Mouse (Mus musculus) lung, postnatal 0 days (tissue): ENCODE measurements around the gene Nmur1. TPM values are rescaled to one million over a fixed set of nuclear protein-coding genes. Genes with fewer than 3 reads are reported as not detected.
A peak's percentile ranks its signal among the peaks of the same experiment; 100 is the strongest.

Experiments
- ATAC-seq: fragments of 200-750 bp; cut with Nextera tagmentation; 2 replicates; pipeline ENCODE4 v1.8.0; 2017; ENCODE audit warnings: moderate library complexity
- DNase-seq: peaks from one replicate; pipeline ENCODE4 v3.0.0-alpha.2; 2016; ENCODE audit warnings: low spot score
- H3K27ac ChIP-seq: fragments of 300-500 bp; sonication (generic); 2 replicates; pipeline ENCODE4 v1.5.1; 2014; ENCODE audit warnings: antibody characterized with exemption, mild to moderate bottlenecking, low read length, mixed read lengths
- H3K27me3 ChIP-seq: fragments of 300-500 bp; sonication (generic); replicated peaks from 2 replicates; pipeline ENCODE4 v1.6.1; 2014; ENCODE audit warnings: low read length, mixed read lengths; ENCODE audit not compliant: insufficient read depth
- H3K36me3 ChIP-seq: fragments of 300-500 bp; sonication (generic); 2 replicates; pipeline ENCODE4 v1.6.1; 2014; ENCODE audit warnings: low read length, mixed read lengths; ENCODE audit not compliant: insufficient read depth
- H3K4me1 ChIP-seq: fragments of 300-500 bp; sonication (generic); 2 replicates; pipeline ENCODE4 v1.6.1; 2014; ENCODE audit warnings: antibody characterized with exemption, low read depth, low read length, mixed read lengths; ENCODE audit not compliant: insufficient read depth
- H3K4me2 ChIP-seq: fragments of 300-500 bp; sonication (generic); replicated peaks from 2 replicates; pipeline ENCODE4 v1.6.1; 2014; ENCODE audit warnings: low read depth, mild to moderate bottlenecking, low read length, moderate library complexity, mixed read lengths
- H3K4me3 ChIP-seq: fragments of 300-500 bp; sonication (generic); 2 replicates; pipeline ENCODE4 v1.5.1; 2014; ENCODE audit warnings: low read depth, low read length
- H3K9ac ChIP-seq: fragments of 300-500 bp; sonication (generic); replicated peaks from 2 replicates; pipeline ENCODE4 v1.6.1; 2014; ENCODE audit warnings: low read depth, mild to moderate bottlenecking
- H3K9me3 ChIP-seq: fragments of 300-500 bp; sonication (generic); 2 replicates; pipeline ENCODE4 v1.6.1; 2016; ENCODE audit warnings: low read length, mixed read lengths
- CTCF ChIP-seq: IDR thresholded peaks from 2 replicates; pipeline ENCODE4 v1.5.1; 2016; ENCODE audit warnings: antibody characterized with exemption, mild to moderate bottlenecking
- EP300 ChIP-seq: IDR thresholded peaks from 2 replicates; pipeline ENCODE4 v1.6.1; 2016; ENCODE audit warnings: antibody characterized with exemption, mild to moderate bottlenecking, control low read depth
- WGBS: fragments of 180-500 bp; shearing (Covaris S2); extraction: QIAGEN DNeasy Blood & Tissue Kit; methylation state at CpG from one replicate; pipeline ENCODE4 v1.1.7; 2014; 5-methylcytosine and 5-hydroxymethylcytosine counted together
- polyA plus RNA-seq: library from polyadenylated mRNA; unstranded; fragments of >200 nt; fragmentation: Nextera tagmentation; extraction: Ambion mirVana; gene quantifications from 2 replicates; pipeline ENCODE4 v1.2.1, GENCODE M21; 2015

Nmur1 gene
- polyA plus RNA-seq, 1 experiment from 2014 or later: 2.1 TPM

DNA sequence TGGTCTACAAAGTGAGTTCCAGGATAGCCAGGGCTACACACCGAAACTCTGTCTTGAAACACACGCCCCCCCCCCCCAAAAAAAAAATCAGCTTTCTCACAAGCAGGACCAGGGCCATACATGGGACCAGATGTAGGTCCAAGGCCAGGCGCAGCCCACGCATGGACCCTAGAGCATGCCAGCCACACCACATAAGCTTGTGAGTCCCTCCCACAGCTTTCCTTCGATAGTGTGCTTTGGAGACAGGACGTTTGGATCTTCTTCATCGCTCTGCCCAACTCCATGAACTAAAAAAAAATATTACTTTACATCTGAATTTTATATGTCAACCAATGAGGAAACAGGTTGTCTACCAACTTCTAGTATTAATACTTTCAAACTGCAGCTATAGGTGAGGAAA, 7.3 kb upstream of the Nmur1 start:
- no peaks in the 10 kb centered on the region for H3K36me3 ChIP-seq
- WGBS: 81% methylated on average over 7 of the region's 7 CpGs
- no peaks in the 10 kb centered on the region for H3K9me3 ChIP-seq
- TF ChIP-seq EP300: no peak
- no peak for TF ChIP-seq CTCF
- no peaks in the 10 kb centered on the region for H3K27me3 ChIP-seq
- no peak overlapping the region for H3K4me2 ChIP-seq
- no peak overlapping the region for H3K9ac ChIP-seq
- peak overlapping the region; percentile 99 for H3K27ac ChIP-seq
- peaks cover 20% of the 10 kb centered on the region for H3K4me1 ChIP-seq
- ATAC-seq: no peak
- DNase-seq: no peak
- H3K4me3 ChIP-seq: no peak overlapping the region

GRCm38 (mm10) chr1:86432778-86433177, 6.8 kb upstream of the Nmur1 start:
- H3K36me3 ChIP-seq: no peaks in the 10 kb centered on the region
- DNase-seq (no peak), ATAC-seq (no peak)
- no peak overlapping the region for H3K27ac ChIP-seq
- H3K9ac ChIP-seq: no peak overlapping the region
- no peaks in the 10 kb centered on the region for H3K9me3 ChIP-seq
- H3K4me1 ChIP-seq: peaks cover 16% of the 10 kb centered on the region
- H3K27me3 ChIP-seq: no peaks in the 10 kb centered on the region
- 36% methylated on average over 4 of the region's 4 CpGs for WGBS
- no peak overlapping the region for H3K4me2 ChIP-seq
- H3K4me3 ChIP-seq: no peak overlapping the region
- no peak for TF ChIP-seq EP300
- TF ChIP-seq CTCF: no peak

- WGBS: 45% methylated on average over 2 of the region's 2 CpGs
- peaks cover 9% of the 10 kb centered on the region for H3K4me1 ChIP-seq
Observed at GRCm38 (mm10) chr1:86430056-86430455, 4.0 kb upstream of the Nmur1 start.

GRCm38 (mm10) chr1:86424835-86425547, 1.0 kb downstream of the Nmur1 start:
- TF ChIP-seq EP300: no peak
- no peak for TF ChIP-seq CTCF
- H3K27me3 ChIP-seq: no peaks in the 10 kb centered on the region
- no peaks in the 10 kb centered on the region for H3K36me3 ChIP-seq
- H3K9ac ChIP-seq: no peak overlapping the region
- DNase-seq (no peak), ATAC-seq (peak; percentile 7; the same call in 1 of the 2 replicates)
- H3K4me2 ChIP-seq: no peak overlapping the region
- 34% methylated on average over 11 of the region's 11 CpGs for WGBS
- H3K27ac ChIP-seq: no peak overlapping the region
- H3K4me3 ChIP-seq: no peak overlapping the region
- no peaks in the 10 kb centered on the region for H3K4me1 ChIP-seq
- H3K9me3 ChIP-seq: no peaks in the 10 kb centered on the region

More at GRCm38 (mm10) chr1:86430056-86430455, 4.0 kb upstream of the Nmur1 start:
- peak; percentile 86 for DNase-seq
- TF ChIP-seq CTCF (peak; percentile 95), EP300 (no peak)
- Histone ChIP-seq H3K4me2 (no peak overlapping the region), H3K36me3 (no peaks in the 10 kb centered on the region), H3K9ac (no peak overlapping the region), H3K4me3 (no peak overlapping the region), H3K9me3 (no peaks in the 10 kb centered on the region), H3K27me3 (no peaks in the 10 kb centered on the region), H3K27ac (no peak overlapping the region)
- ATAC-seq: no peak

DNA sequence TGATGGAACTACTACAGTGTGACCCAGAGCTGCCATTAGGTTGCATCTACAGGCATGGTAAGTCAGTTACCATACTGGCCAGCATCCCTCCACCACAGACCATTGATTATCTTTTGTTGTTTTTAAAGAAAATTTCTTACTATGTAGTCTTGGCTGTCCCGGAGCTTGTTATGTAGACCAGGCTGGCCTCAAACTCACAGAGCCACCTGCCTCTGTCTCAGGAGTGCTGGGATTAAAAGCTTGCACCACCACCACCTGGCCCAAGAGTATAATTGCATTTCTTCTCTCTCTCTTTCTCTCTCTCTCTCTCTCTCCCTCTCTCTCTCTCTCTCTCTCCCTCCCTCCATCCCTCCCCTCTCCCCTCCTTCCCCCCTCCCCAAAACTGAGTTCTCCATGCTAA, 1.7 kb downstream of the Nmur1 start:
- Histone ChIP-seq H3K4me1 (no peaks in the 10 kb centered on the region), H3K9ac (no peak overlapping the region), H3K27ac (no peak overlapping the region), H3K4me2 (no peak overlapping the region), H3K36me3 (no peaks in the 10 kb centered on the region), H3K9me3 (no peaks in the 10 kb centered on the region), H3K4me3 (no peak overlapping the region), H3K27me3 (no peaks in the 10 kb centered on the region)
- WGBS: 62% methylated on average over 1 of the region's 1 CpGs
- DNase-seq: no peak
- TF ChIP-seq EP300: no peak
- TF ChIP-seq CTCF: no peak
- no peak for ATAC-seq

- Histone ChIP-seq H3K27me3 (no peaks in the 10 kb centered on the region), H3K9me3 (no peaks in the 10 kb centered on the region), H3K36me3 (no peaks in the 10 kb centered on the region), H3K27ac (no peak overlapping the region), H3K9ac (no peak overlapping the region), H3K4me1 (no peaks in the 10 kb centered on the region), H3K4me3 (no peak overlapping the region), H3K4me2 (no peak overlapping the region)
- 64% methylated on average over 5 of the region's 5 CpGs for WGBS
- TF ChIP-seq EP300 (no peak), CTCF (no peak)
- ATAC-seq (no peak), DNase-seq (no peak)
Observed at GRCm38 (mm10) chr1:86423879-86424278, 2.1 kb downstream of the Nmur1 start.

DNA sequence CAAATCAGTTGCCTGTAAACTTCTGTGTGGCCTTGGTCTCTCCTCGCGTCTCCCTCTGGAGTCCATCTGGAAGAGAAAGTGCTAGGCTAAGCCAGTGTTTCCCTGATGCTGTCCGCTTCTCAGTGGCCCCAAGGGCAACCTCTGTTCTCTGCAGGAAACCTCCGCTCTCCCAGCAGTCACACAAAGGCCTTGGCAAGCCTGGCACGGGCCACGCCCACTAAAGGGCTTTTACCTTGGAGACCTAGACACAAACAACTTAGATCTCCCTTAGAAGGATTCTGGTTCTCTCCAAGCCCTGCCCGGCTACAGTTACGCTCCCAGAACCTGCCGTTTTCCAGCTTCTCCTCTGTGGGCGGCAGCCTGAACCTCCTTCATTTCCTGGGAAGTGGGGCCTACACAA, 5.0 kb downstream of the Nmur1 start:
- Histone ChIP-seq H3K36me3 (no peaks in the 10 kb centered on the region), H3K4me1 (no peaks in the 10 kb centered on the region), H3K9ac (no peak overlapping the region), H3K4me3 (no peak overlapping the region), H3K9me3 (no peaks in the 10 kb centered on the region), H3K27me3 (no peaks in the 10 kb centered on the region), H3K4me2 (no peak overlapping the region), H3K27ac (no peak overlapping the region)
- WGBS: 42% methylated on average over 10 of the region's 10 CpGs
- TF ChIP-seq EP300: no peak
- no peak for TF ChIP-seq CTCF
- DNase-seq: peak; percentile 55
- peak; percentile 68 for ATAC-seq
